Mouse (Mus musculus) testis, postnatal 10 days (tissue): ENCODE results near the gene Ninj2.
A peak's percentile ranks its signal among the peaks of the same experiment; 100 is the strongest.

Source experiments
- DNase-seq: peaks from one replicate; pipeline ENCODE4 v3.0.0; 2021; ENCODE audit warnings: low spot score

Gene Ninj2

GRCm38 (mm10) chr6:120094091-120094776 is 1.1 kb downstream of the Ninj2 start:
- DNase-seq, result no peak

- no peak for DNase-seq
These were observed 1.9 kb downstream of the Ninj2 start for GRCm38 (mm10) chr6:120095096-120095495.

GRCm38 (mm10) chr6:120095501-120095900 is 2.4 kb downstream of the Ninj2 start:
- no peak for DNase-seq

- no peak for DNase-seq
These were observed 6.2 kb downstream of the Ninj2 start for GRCm38 (mm10) chr6:120099392-120099791.

- no peak for DNase-seq
These were observed 8.1 kb downstream of the Ninj2 start for GRCm38 (mm10) chr6:120101221-120101620.

- DNase-seq, result no peak
These were observed 8.8 kb downstream of the Ninj2 start for GRCm38 (mm10) chr6:120101996-120102395.

- no peak for DNase-seq
These were observed 10.0 kb downstream of the Ninj2 start for GRCm38 (mm10) chr6:120103104-120103503.

GRCm38 (mm10) chr6:120105055-120105454 is 11.9 kb downstream of the Ninj2 start:
- DNase-seq, result no peak

GRCm38 (mm10) chr6:120107586-120107985 is 14.4 kb downstream of the Ninj2 start:
- DNase-seq, result no peak

- DNase-seq, result peak; percentile 44
These were observed 14.9 kb downstream of the Ninj2 start for GRCm38 (mm10) chr6:120108061-120108460.

GRCm38 (mm10) chr6:120109173-120109572 is 16.0 kb downstream of the Ninj2 start:
- peak; percentile 79 for DNase-seq

- no peak for DNase-seq
These were observed 16.8 kb downstream of the Ninj2 start for GRCm38 (mm10) chr6:120109932-120110331.

GRCm38 (mm10) chr6:120110738-120111409 is 17.7 kb downstream of the Ninj2 start:
- DNase-seq, result no peak

- DNase-seq, result no peak
These were observed 18.2 kb downstream of the Ninj2 start for GRCm38 (mm10) chr6:120111410-120111783.

GRCm38 (mm10) chr6:120111984-120112803 is 19.0 kb downstream of the Ninj2 start:
- peak; percentile 85 for DNase-seq

- no peak for DNase-seq
These were observed 20.7 kb downstream of the Ninj2 start for GRCm38 (mm10) chr6:120113856-120114255.

- no peak for DNase-seq
These were observed 21.1 kb downstream of the Ninj2 start for GRCm38 (mm10) chr6:120114271-120114670.

- peak; percentile 48 for DNase-seq
These were observed 21.5 kb downstream of the Ninj2 start for GRCm38 (mm10) chr6:120114698-120115097.

- no peak for DNase-seq
These were observed 22.3 kb downstream of the Ninj2 start for GRCm38 (mm10) chr6:120115443-120115842.

GRCm38 (mm10) chr6:120119824-120120223 is 26.7 kb downstream of the Ninj2 start:
- no peak for DNase-seq

GRCm38 (mm10) chr6:120124688-120125087 is 31.5 kb downstream of the Ninj2 start:
- no peak for DNase-seq

GRCm38 (mm10) chr6:120126456-120126855 is 33.3 kb downstream of the Ninj2 start:
- DNase-seq, result no peak

GRCm38 (mm10) chr6:120127321-120127720 is 34.2 kb downstream of the Ninj2 start:
- DNase-seq, result no peak
